Mouse (Mus musculus) cerebellum, adult 9-11 months (tissue): ENCODE results near the gene Espnl.

Experiments
- DNase-seq: peaks from one replicate; pipeline ENCODE4 v3.0.0; 2022

Gene Espnl

GRCm38 (mm10) chr1:91321760-91322438, at the start of gene Espnl:
Gene Espnl (plus strand): TSS chr1:91322075.
- DNase-seq = peak; percentile 38

- DNase-seq = no peak
These were observed 49.6 kb upstream of the Espnl start for GRCm38 (mm10) chr1:91272260-91272659.

- peak; percentile 34 for DNase-seq
These were observed 45.3 kb upstream of the Espnl start for GRCm38 (mm10) chr1:91276581-91276980.

- no peak for DNase-seq
These were observed 44.4 kb upstream of the Espnl start for GRCm38 (mm10) chr1:91277480-91277879.

GRCm38 (mm10) chr1:91278410-91279119, 43.3 kb upstream of the Espnl start:
- no peak for DNase-seq

- DNase-seq = no peak
These were observed 42.7 kb upstream of the Espnl start for GRCm38 (mm10) chr1:91279126-91279525.

GRCm38 (mm10) chr1:91282582-91282981, 39.3 kb upstream of the Espnl start:
- DNase-seq = no peak

- DNase-seq = no peak
These were observed 32.5 kb upstream of the Espnl start for GRCm38 (mm10) chr1:91289375-91289774.

- no peak for DNase-seq
These were observed 29.6 kb upstream of the Espnl start for GRCm38 (mm10) chr1:91292101-91292825.

GRCm38 (mm10) chr1:91295544-91295943, 26.3 kb upstream of the Espnl start:
- DNase-seq = no peak

- DNase-seq = peak; percentile 97
These were observed 23.8 kb upstream of the Espnl start, which contains the start of gene Scly for GRCm38 (mm10) chr1:91297799-91298744. Gene Scly (plus strand): TSS chr1:91298338.

- no peak for DNase-seq
These were observed 22.7 kb upstream of the Espnl start for GRCm38 (mm10) chr1:91299026-91299706.

- DNase-seq = peak; percentile 55
These were observed 22.0 kb upstream of the Espnl start for GRCm38 (mm10) chr1:91299707-91300426.

GRCm38 (mm10) chr1:91301206-91301920, 20.5 kb upstream of the Espnl start:
- DNase-seq = no peak

GRCm38 (mm10) chr1:91302021-91302420, 19.9 kb upstream of the Espnl start:
- DNase-seq = no peak

- DNase-seq = no peak
These were observed 17.3 kb upstream of the Espnl start for GRCm38 (mm10) chr1:91304621-91305020.

- no peak for DNase-seq
These were observed 12.3 kb upstream of the Espnl start for GRCm38 (mm10) chr1:91309366-91310085.

GRCm38 (mm10) chr1:91312273-91312672, 9.6 kb upstream of the Espnl start:
- DNase-seq = no peak

- no peak for DNase-seq
These were observed 8.6 kb upstream of the Espnl start for GRCm38 (mm10) chr1:91313251-91313650.

- no peak for DNase-seq
These were observed 4.2 kb upstream of the Espnl start for GRCm38 (mm10) chr1:91317656-91318055.
